Comparison of ENCODE assay signal across 13 mouse cellular contexts in genomic region chr11:103345408-103346091, GRCm38 (mm10). TPM values are rescaled to one million over a fixed set of nuclear protein-coding genes. Genes with fewer than 3 reads are reported as not detected.
DNase-seq lines count a peak whose midpoint lies in the region; ATAC-seq and TF ChIP-seq lines count a peak whose summit lies in the region.
"Had no signal": no experiment of that assay in that cellular context is flagged by ENCODE, and none has a peak within 500 bp of the region (broad histone marks: within the 10 kb centered on the region; RNA-seq: fewer than 3 reads in every experiment).

No protein-coding gene starts in this region.

- H3K27me3 ChIP-seq in kidney, adult 2 months (replicated peaks; ENCODE audit: control insufficient read depth, insufficient read depth, low read length) = no peaks in the 10 kb centered on the region
- H3K27me3 ChIP-seq in lung, embryonic 16.5 days (ENCODE audit: control insufficient read depth, insufficient read depth, low read depth, low read length) = no peaks in the 10 kb centered on the region
- no peaks in the 10 kb centered on the region for H3K27me3 ChIP-seq in lung, postnatal 0 days (replicated peaks; ENCODE audit: insufficient read depth, low read length)
- H3K27me3 ChIP-seq in stomach, embryonic 14.5 days (ENCODE audit: control insufficient read depth, insufficient read depth, low read length) = no peaks in the 10 kb centered on the region

- no peak for TF ChIP-seq EP300 in lung, postnatal 0 days (IDR thresholded peaks at IDR 0.05)

- no peaks in the 10 kb centered on the region for H3K9me3 ChIP-seq in lung, embryonic 16.5 days (ENCODE audit: control insufficient read depth, low read length)
- no peaks in the 10 kb centered on the region for H3K9me3 ChIP-seq in lung, postnatal 0 days (ENCODE audit: low read length)
- H3K9me3 ChIP-seq in stomach, embryonic 14.5 days (ENCODE audit: control insufficient read depth, low read depth, low read length) = no peaks in the 10 kb centered on the region

- no peak overlapping the region for H3K4me2 ChIP-seq in lung, embryonic 16.5 days (ENCODE audit: low read depth, low read length)
- H3K4me2 ChIP-seq in lung, postnatal 0 days (replicated peaks; ENCODE audit: low read depth, low read length) = no peak overlapping the region
- H3K4me2 ChIP-seq in stomach, embryonic 14.5 days (replicated peaks; ENCODE audit: low read depth, low read length) = peak overlapping the region; percentile 21; the same call in 1 of the 2 replicates

- DNase-seq in kidney, adult 2 months = no peak
- DNase-seq in kidney, postnatal 14 days = no peak
- no peak for DNase-seq in lung, postnatal 0 days (ENCODE audit: low spot score)
- peak; percentile 44 for DNase-seq in induced T-regulatory cell, adult 2 months (ENCODE audit: low read depth)
- DNase-seq in right cerebral cortex, postnatal 4 days = no peak
- DNase-seq: adrenal gland, postnatal 25 days; cerebellum, postnatal 10 days; gastrocnemius, postnatal 36 days; kidney, postnatal 4 days; right cerebral cortex, postnatal 14 days had no signal

- peak overlapping the region; percentile 8 for H3K27ac ChIP-seq in kidney, adult 2 months (ENCODE audit: insufficient read depth, low read depth, low read length)
- peak overlapping the region; percentile 61; the same call in 1 of the 2 replicates for H3K27ac ChIP-seq in lung, embryonic 16.5 days (ENCODE audit: low read length)
- H3K27ac ChIP-seq in lung, postnatal 0 days (ENCODE audit: low read length) = no peak overlapping the region
- peak overlapping the region; percentile 84 for H3K27ac ChIP-seq in stomach, embryonic 14.5 days (ENCODE audit: low read length)
- H3K27ac ChIP-seq: hindbrain, postnatal 0 days had no signal

- H3K36me3 ChIP-seq in kidney, adult 2 months (ENCODE audit: control insufficient read depth, insufficient read depth, low read length) = no peaks in the 10 kb centered on the region
- peaks cover 4% of the 10 kb centered on the region; the same call in 1 of the 2 replicates for H3K36me3 ChIP-seq in lung, embryonic 16.5 days (ENCODE audit: control insufficient read depth, insufficient read depth, low read length)
- H3K36me3 ChIP-seq in lung, postnatal 0 days (ENCODE audit: insufficient read depth, low read length) = no peaks in the 10 kb centered on the region
- H3K36me3 ChIP-seq in stomach, embryonic 14.5 days (ENCODE audit: control insufficient read depth, insufficient read depth, low read length) = no peaks in the 10 kb centered on the region

- H3K4me3 ChIP-seq in kidney, adult 2 months (ENCODE audit: insufficient read depth, low read depth, low read length) = no peak overlapping the region
- H3K4me3 ChIP-seq in lung, embryonic 16.5 days (ENCODE audit: low read length) = no peak overlapping the region
- no peak overlapping the region for H3K4me3 ChIP-seq in lung, postnatal 0 days (ENCODE audit: low read depth, low read length)
- H3K4me3 ChIP-seq in stomach, embryonic 14.5 days (ENCODE audit: low read depth, low read length) = no peak overlapping the region

- H3K9ac ChIP-seq in lung, embryonic 16.5 days (ENCODE audit: low read length) = peak overlapping the region; percentile 34
- no peak overlapping the region for H3K9ac ChIP-seq in lung, postnatal 0 days (replicated peaks; ENCODE audit: low read depth)
- H3K9ac ChIP-seq in stomach, embryonic 14.5 days (replicated peaks; ENCODE audit: low read depth, low read length) = no peak overlapping the region

- peaks cover 27% of the 10 kb centered on the region for H3K4me1 ChIP-seq in kidney, adult 2 months (ENCODE audit: control insufficient read depth, insufficient read depth, low read length)
- peaks cover 18% of the 10 kb centered on the region for H3K4me1 ChIP-seq in lung, embryonic 16.5 days (replicated peaks; ENCODE audit: control insufficient read depth, insufficient read depth, low read length)
- 0 out of 2 replicates have a peak, but pooled peaks cover 6% of the 10 kb centered on the region for H3K4me1 ChIP-seq in lung, postnatal 0 days (ENCODE audit: insufficient read depth, low read depth, low read length)
- H3K4me1 ChIP-seq in stomach, embryonic 14.5 days (ENCODE audit: control insufficient read depth, insufficient read depth, low read length) = peaks cover 20% of the 10 kb centered on the region

- TF ChIP-seq POLR2A in kidney, adult 2 months (IDR thresholded peaks at IDR 0.05; ENCODE audit: low read depth, low read length) = no peak

- WGBS in kidney, adult 2 months = 53% methylated on average over 7 of the region's 7 CpGs
- WGBS in lung, embryonic 16.5 days = 71% methylated on average over 7 of the region's 7 CpGs
- 82% methylated on average over 7 of the region's 7 CpGs for WGBS in lung, postnatal 0 days
- 75% methylated on average over 7 of the region's 7 CpGs for WGBS in stomach, embryonic 14.5 days

- no peak for TF ChIP-seq CTCF in kidney, adult 2 months (conservative IDR thresholded peaks at IDR 0.05; ENCODE audit: insufficient read depth, insufficient read length, low read depth, low read length)
- TF ChIP-seq CTCF in lung, postnatal 0 days (IDR thresholded peaks at IDR 0.05) = no peak

- no peak for ATAC-seq in lung, embryonic 16.5 days (ENCODE audit: low read depth)
- no peak for ATAC-seq in lung, postnatal 0 days
- ATAC-seq in stomach, embryonic 14.5 days (ENCODE audit: insufficient number of reproducible peaks, insufficient read depth, low FRiP score, low read depth) = no peak

RNA-seq across cellular contexts. Expression of gene Arhgap27, which starts 17.9 kb away (rescaled TPM):
- polyA plus RNA-seq in kidney, adult 2 months (2012; rRNA removed) = 38.4 and 46.8 TPM in 2 replicates
- polyA plus RNA-seq in lung, embryonic 16.5 days (2015; fragmentation: Nextera tagmentation; extraction: Ambion mirVana) = 14.1 and 15.7 TPM in 2 replicates
- polyA plus RNA-seq in lung, postnatal 0 days (2015; fragmentation: Nextera tagmentation; extraction: Ambion mirVana) = 18.5 and 20.0 TPM in 2 replicates
- polyA plus RNA-seq in stomach, embryonic 14.5 days (2014; fragmentation: Nextera tagmentation; extraction: Ambion mirVana) = 13.2 and 16.4 TPM in 2 replicates
